Mouse (Mus musculus) kidney, postnatal 10 days (tissue): ENCODE data around the gene Baiap2l1.

Experiments
- DNase-seq: peaks from one replicate; pipeline ENCODE4 v3.0.0; 2021; ENCODE audit warnings: mixed read lengths

Gene Baiap2l1

GRCm38 (mm10) chr5:144256541-144256870 is 101.4 kb downstream of the Baiap2l1 start:
- DNase-seq, result no peak

GRCm38 (mm10) chr5:144255632-144256540 is 102.0 kb downstream of the Baiap2l1 start:
- DNase-seq, result peak; percentile 75

GRCm38 (mm10) chr5:144254811-144255631 is 102.9 kb downstream of the Baiap2l1 start:
- DNase-seq, result peak; percentile 93

GRCm38 (mm10) chr5:144254122-144254810 is 103.6 kb downstream of the Baiap2l1 start:
- DNase-seq, result peak; percentile 85

- no peak for DNase-seq
Observed at GRCm38 (mm10) chr5:144253212-144253611, 104.7 kb downstream of the Baiap2l1 start.

GRCm38 (mm10) chr5:144251876-144252577 is 105.9 kb downstream of the Baiap2l1 start:
- no peak for DNase-seq

GRCm38 (mm10) chr5:144249871-144250270 is 108.0 kb downstream of the Baiap2l1 start:
- no peak for DNase-seq

GRCm38 (mm10) chr5:144247906-144248585 is 109.9 kb downstream of the Baiap2l1 start:
- DNase-seq, result no peak

GRCm38 (mm10) chr5:144247307-144247706 is 110.6 kb downstream of the Baiap2l1 start:
- no peak for DNase-seq

GRCm38 (mm10) chr5:144246669-144247068 is 111.2 kb downstream of the Baiap2l1 start:
- DNase-seq, result peak; percentile 35

- DNase-seq, result no peak
Observed at GRCm38 (mm10) chr5:144245592-144245991, 112.3 kb downstream of the Baiap2l1 start.

GRCm38 (mm10) chr5:144243901-144244487 is 113.9 kb downstream of the Baiap2l1 start, which contains the start of gene Bri3:
Gene Bri3 (plus strand): TSS chr5:144244437.
- DNase-seq, result no peak

GRCm38 (mm10) chr5:144238969-144239368 is 118.9 kb downstream of the Baiap2l1 start:
- DNase-seq, result no peak

GRCm38 (mm10) chr5:144234714-144235113 is 123.2 kb downstream of the Baiap2l1 start:
- DNase-seq, result no peak

- no peak for DNase-seq
Observed at GRCm38 (mm10) chr5:144234222-144234621, 123.7 kb downstream of the Baiap2l1 start.

GRCm38 (mm10) chr5:144232531-144232930 is 125.4 kb downstream of the Baiap2l1 start:
- no peak for DNase-seq

- no peak for DNase-seq
Observed at GRCm38 (mm10) chr5:144231410-144231809, 126.5 kb downstream of the Baiap2l1 start.

GRCm38 (mm10) chr5:144230216-144230615 is 127.7 kb downstream of the Baiap2l1 start:
- no peak for DNase-seq

- no peak for DNase-seq
Observed at GRCm38 (mm10) chr5:144226220-144226619, 131.7 kb downstream of the Baiap2l1 start.

- no peak for DNase-seq
Observed at GRCm38 (mm10) chr5:144223899-144224816, 133.8 kb downstream of the Baiap2l1 start.
